Mouse (Mus musculus): Measurements from ENCODE around the gene Sgsm2. TPM values are rescaled to one million over a fixed set of nuclear protein-coding genes. Genes with fewer than 3 reads are reported as not detected.
"Not testable (repeated sequence)": the region's sequence is repeated elsewhere in the genome, so short reads cannot be mapped to it uniquely, and the experiment has no call there.

The Sgsm2 gene
- total RNA-seq, 2 experiments from 2014 or later: 83.1 to 94.5 TPM

GRCm38 (mm10) chr11:74821463-74821862 lies 75.4 kb downstream of the Sgsm2 start:
- intact Hi-C loops (cut with DNase I): loop anchor here (1.0 kb wide), 1 partner anchor 27 kb away; no protein-coding TSS in a partner anchor
- DNase-seq (ENCODE audit: extremely low spot score in 1 of 2, low spot score in 2 of 2): no peak
- Histone ChIP-seq H3K4me3 (no peak overlapping the region), H3K27ac (no peak overlapping the region)
- TF ChIP-seq CTCF (IDR thresholded peaks at IDR 0.05): peak; percentile 72

GRCm38 (mm10) chr11:74820921-74821320 lies 75.9 kb downstream of the Sgsm2 start:
- intact Hi-C loops (cut with DNase I): loop anchor here (1.0 kb wide), 1 partner anchor 27 kb away; no protein-coding TSS in a partner anchor
- no peak for DNase-seq (ENCODE audit: extremely low spot score in 1 of 2, low spot score in 2 of 2)
- no peak overlapping the region for H3K4me3 ChIP-seq
- no peak overlapping the region for H3K27ac ChIP-seq
- no peak for TF ChIP-seq CTCF (IDR thresholded peaks at IDR 0.05)

GRCm38 (mm10) chr11:74815795-74816194 lies 81.1 kb downstream of the Sgsm2 start:
- DNase-seq (ENCODE audit: extremely low spot score in 1 of 2, low spot score in 2 of 2): no peak
- TF ChIP-seq CTCF (IDR thresholded peaks at IDR 0.05): peak; percentile 43
- intact Hi-C loops (cut with DNase I): no loop called here
- H3K27ac ChIP-seq: no peak overlapping the region
- no peak overlapping the region for H3K4me3 ChIP-seq

GRCm38 (mm10) chr11:74811538-74811937 lies 85.3 kb downstream of the Sgsm2 start:
- TF ChIP-seq CTCF (IDR thresholded peaks at IDR 0.05): no peak

GRCm38 (mm10) chr11:74811027-74811426 lies 85.8 kb downstream of the Sgsm2 start:
- H3K27ac ChIP-seq; DNase-seq (ENCODE audit: extremely low spot score in 1 of 2, low spot score in 2 of 2): not testable (repeated sequence)
- intact Hi-C loops (cut with DNase I): loop anchor here (5.0 kb wide), 1 partner anchor 36 kb away; no protein-coding TSS in a partner anchor

More at GRCm38 (mm10) chr11:74811538-74811937, 85.3 kb downstream of the Sgsm2 start:
- H3K4me3 ChIP-seq: no peak overlapping the region
- H3K27ac ChIP-seq: no peak overlapping the region
- intact Hi-C loops (cut with DNase I): loop anchor here (5.0 kb wide), 1 partner anchor 36 kb away; no protein-coding TSS in a partner anchor
- no peak for DNase-seq (ENCODE audit: extremely low spot score in 1 of 2, low spot score in 2 of 2)

GRCm38 (mm10) chr11:74810134-74810533 lies 86.7 kb downstream of the Sgsm2 start:
- Histone ChIP-seq H3K27ac (no peak overlapping the region), H3K4me3 (no peak overlapping the region)
- TF ChIP-seq CTCF (IDR thresholded peaks at IDR 0.05): peak; percentile 23
- intact Hi-C loops (cut with DNase I): loop anchor here (5.0 kb wide), 1 partner anchor 37 kb away; no protein-coding TSS in a partner anchor
- no peak for DNase-seq (ENCODE audit: extremely low spot score in 1 of 2, low spot score in 2 of 2)

More at GRCm38 (mm10) chr11:74811027-74811426, 85.8 kb downstream of the Sgsm2 start:
- not testable (repeated sequence) for H3K4me3 ChIP-seq

- no peak for TF ChIP-seq CTCF (IDR thresholded peaks at IDR 0.05)
- H3K4me3 ChIP-seq: no peak overlapping the region
- intact Hi-C loops (cut with DNase I): no loop called here
- no peak for DNase-seq (ENCODE audit: extremely low spot score in 1 of 2, low spot score in 2 of 2)
- peak overlapping the region; percentile 20; the same call in 1 of the 2 replicates for H3K27ac ChIP-seq
Observed at GRCm38 (mm10) chr11:74808251-74808853, 88.5 kb downstream of the Sgsm2 start.

- intact Hi-C loops (cut with DNase I): no loop called here
- no peak for DNase-seq (ENCODE audit: extremely low spot score in 1 of 2, low spot score in 2 of 2)
- no peak for TF ChIP-seq CTCF (IDR thresholded peaks at IDR 0.05)
- Histone ChIP-seq H3K4me3 (no peak overlapping the region), H3K27ac (no peak overlapping the region)
Observed at GRCm38 (mm10) chr11:74807246-74807882, 89.5 kb downstream of the Sgsm2 start.

- TF ChIP-seq CTCF (IDR thresholded peaks at IDR 0.05): no peak
- intact Hi-C loops (cut with DNase I): no loop called here
Observed at GRCm38 (mm10) chr11:74804081-74804627, 92.7 kb downstream of the Sgsm2 start.

GRCm38 (mm10) chr11:74800658-74801057 lies 96.2 kb downstream of the Sgsm2 start:
- no peak for TF ChIP-seq CTCF (IDR thresholded peaks at IDR 0.05)
- Histone ChIP-seq H3K4me3 (no peak overlapping the region), H3K27ac (no peak overlapping the region)
- intact Hi-C loops (cut with DNase I): no loop called here
- DNase-seq (ENCODE audit: extremely low spot score in 1 of 2, low spot score in 2 of 2): no peak

More at GRCm38 (mm10) chr11:74804081-74804627, 92.7 kb downstream of the Sgsm2 start:
- Histone ChIP-seq H3K27ac (no peak overlapping the region), H3K4me3 (no peak overlapping the region)
- DNase-seq (ENCODE audit: extremely low spot score in 1 of 2, low spot score in 2 of 2): no peak

Small RNAs within 50 kb of the gene (microRNA-seq; reads per million reads assigned to microRNA genes)
- gene Mir6926: 0.49 to 1.9 reads per million in 2 experiments

Other genes with a start within 250 kb of the Sgsm2 start
- gene Cluh, start 247.6 kb downstream of the Sgsm2 start, total RNA-seq (2021): 10 to 100 TPM; 64.1 to 65.9 TPM
- gene Pafah1b1, start 172.4 kb downstream of the Sgsm2 start, total RNA-seq (2021): 100 to 1,000 TPM; 372 to 402 TPM
- gene Mettl16, start 126.2 kb downstream of the Sgsm2 start, total RNA-seq (2021): 10 to 100 TPM; 26.0 to 27.2 TPM
- gene Mnt, start 66.1 kb downstream of the Sgsm2 start, total RNA-seq (2021): 10 to 100 TPM; 32.4 to 37.3 TPM
- 10 to 100 TPM; 28.2 to 34.0 TPM for gene Tsr1, start 1.0 kb upstream of the Sgsm2 start, total RNA-seq (2021)
- 10 to 100 TPM; 30.9 to 32.6 TPM for gene Smg6, start 28.8 kb upstream of the Sgsm2 start, total RNA-seq (2021)
- 10 to 100 TPM; 81.8 to 85.3 TPM for gene Srr, start 28.9 kb upstream of the Sgsm2 start, total RNA-seq (2021)